Mouse (Mus musculus) CH12.LX (cell line): Measurements from ENCODE around the gene Mrpl54. TPM values are rescaled to one million over a fixed set of nuclear protein-coding genes. Genes with fewer than 3 reads are reported as not detected.

Experiments used
- DNase-seq: peaks from one replicate; pipeline ENCODE4 v3.0.0-alpha.2; 2013; ENCODE audit errors: extremely low read depth
- H3K27ac ChIP-seq: 2 replicates; pipeline ENCODE4 v1.5.1; 2012; ENCODE audit warnings: low read depth, mild to moderate bottlenecking, control low read depth, moderate library complexity; ENCODE audit not compliant: insufficient read depth
- H3K27me3 ChIP-seq: replicated peaks from 2 replicates; pipeline ENCODE3; 2012; ENCODE audit warnings: inconsistent platforms
- H3K36me3 ChIP-seq, 2 experiments: replicated peaks in 1 of 2; 2 replicates each; pipeline versions ENCODE3 to v1.6.1; 2012; ENCODE audit warnings: inconsistent platforms in 1 of 2, low read length in 1 of 2, mild to moderate bottlenecking in 1 of 2, mixed read lengths in 1 of 2, moderate library complexity in 1 of 2; ENCODE audit not compliant: control insufficient read depth in 1 of 2, insufficient read depth in 1 of 2
- H3K4me1 ChIP-seq, 2 experiments: 2 replicates each; pipeline ENCODE4 v1.6.1; 2012; ENCODE audit warnings: inconsistent platforms in 1 of 2, moderate library complexity in 1 of 2; ENCODE audit not compliant: insufficient read depth in 2 of 2, control insufficient read depth in 1 of 2
- H3K4me2 ChIP-seq: 2 replicates; pipeline ENCODE4 v1.6.1; 2012; ENCODE audit warnings: low read depth, mild to moderate bottlenecking, control low read depth; ENCODE audit not compliant: poor library complexity, insufficient read depth, severe bottlenecking
- H3K4me3 ChIP-seq, 3 experiments: fragments of 150-350 bp in 1 of 3; sonication (generic) in 1 of 3; replicated peaks in 1 of 3; 2 replicates each; pipeline versions ENCODE3 to v1.5.1; 2011 to 2012; ENCODE audit warnings: low read depth in 2 of 3, low read length in 2 of 3, mild to moderate bottlenecking in 2 of 3, moderate library complexity in 2 of 3, control low read depth in 1 of 3, improper control_type of control experiment in 1 of 3, inconsistent platforms in 1 of 3, mixed read lengths in 1 of 3; ENCODE audit not compliant: poor library complexity in 1 of 3
- H3K79me2 ChIP-seq: replicated peaks from 2 replicates; pipeline ENCODE4 v1.6.1; 2012; ENCODE audit warnings: mild to moderate bottlenecking, moderate library complexity; ENCODE audit not compliant: control insufficient read depth, poor library complexity, insufficient read depth, severe bottlenecking; ENCODE audit errors: extremely low read depth
- H3K9ac ChIP-seq: 2 replicates; pipeline ENCODE4 v1.6.1; 2012; ENCODE audit warnings: low read depth, mild to moderate bottlenecking, control low read depth, moderate library complexity; ENCODE audit not compliant: insufficient read depth
- H3K9me3 ChIP-seq: replicated peaks from 2 replicates; pipeline ENCODE3; 2012; ENCODE audit warnings: low read length, inconsistent platforms, mixed read lengths
- BHLHE40 ChIP-seq: IDR thresholded peaks from 2 replicates; pipeline ENCODE4 v1.6.1; 2011; ENCODE audit warnings: mild to moderate bottlenecking, low read depth, low read length, improper control_type of control experiment
- CHD1 ChIP-seq: IDR thresholded peaks from 2 replicates; pipeline ENCODE4 v1.6.1; 2012; ENCODE audit warnings: low read depth, low read length, improper control_type of control experiment, inconsistent platforms
- CHD2 ChIP-seq: IDR thresholded peaks from 2 replicates; pipeline ENCODE4 v1.6.1; 2011; ENCODE audit warnings: low read length, improper control_type of control experiment
- CTCF ChIP-seq, 2 experiments: IDR thresholded peaks in 1 of 2; conservative IDR thresholded peaks in 1 of 2; 2 replicates each; pipeline ENCODE4 v1.5.1; 2011 to 2012; ENCODE audit warnings: low read depth in 2 of 2, low read length in 2 of 2, improper control_type of control experiment in 1 of 2, inconsistent platforms in 1 of 2, mild to moderate bottlenecking in 1 of 2, moderate library complexity in 1 of 2
- E2F4 ChIP-seq: IDR thresholded peaks from 2 replicates; pipeline ENCODE4 v1.6.1; 2011; ENCODE audit warnings: low read depth, low read length, improper control_type of control experiment; ENCODE audit not compliant: insufficient replicate concordance
- ELF1 ChIP-seq: IDR thresholded peaks from 2 replicates; pipeline ENCODE4 v1.6.1; 2014; ENCODE audit warnings: low read depth, mild to moderate bottlenecking, inconsistent platforms, low read length, improper control_type of control experiment
- EP300 ChIP-seq: IDR thresholded peaks from 2 replicates; pipeline ENCODE4 v1.6.1; 2011; ENCODE audit warnings: low read length, improper control_type of control experiment
- ETS1 ChIP-seq: conservative IDR thresholded peaks from 2 replicates; pipeline ENCODE4 v1.6.1; 2012; ENCODE audit warnings: low read depth, mild to moderate bottlenecking, inconsistent platforms, low read length, improper control_type of control experiment, moderate library complexity
- GABPA ChIP-seq: IDR thresholded peaks from 2 replicates; pipeline ENCODE4 v1.6.1; 2012; ENCODE audit warnings: low read depth, low read length, improper control_type of control experiment, inconsistent platforms; ENCODE audit not compliant: insufficient replicate concordance
- HCFC1 ChIP-seq: IDR thresholded peaks from 2 replicates; pipeline ENCODE4 v1.6.1; 2012; ENCODE audit warnings: low read depth, mild to moderate bottlenecking, inconsistent platforms, low read length, improper control_type of control experiment
- IRF4 ChIP-seq: IDR thresholded peaks from 2 replicates; pipeline ENCODE4 v1.6.1; 2014; ENCODE audit warnings: low read depth, mild to moderate bottlenecking, inconsistent platforms, low read length, improper control_type of control experiment
- JUN ChIP-seq: IDR thresholded peaks from 2 replicates; pipeline ENCODE4 v1.6.1; 2011; ENCODE audit warnings: low read depth, mild to moderate bottlenecking, low read length, improper control_type of control experiment, moderate library complexity; ENCODE audit not compliant: insufficient read depth
- MAFK ChIP-seq: IDR thresholded peaks from 2 replicates; pipeline ENCODE4 v1.6.1; 2011; ENCODE audit warnings: low read length, improper control_type of control experiment; ENCODE audit not compliant: insufficient replicate concordance
- MAZ ChIP-seq: IDR thresholded peaks from 2 replicates; pipeline ENCODE4 v1.6.1; 2012; ENCODE audit warnings: low read depth, mild to moderate bottlenecking, inconsistent platforms, low read length, improper control_type of control experiment, moderate library complexity
- MXI1 ChIP-seq: IDR thresholded peaks from 2 replicates; pipeline ENCODE4 v1.6.1; 2011; ENCODE audit warnings: mild to moderate bottlenecking, low read depth, low read length, improper control_type of control experiment
- MYC ChIP-seq: IDR thresholded peaks from 2 replicates; pipeline ENCODE4 v1.6.1; 2011; ENCODE audit warnings: low read depth, mild to moderate bottlenecking, improper control_type of control experiment, low read length
- NELFE ChIP-seq: IDR thresholded peaks from 2 replicates; pipeline ENCODE4 v1.6.1; 2011; ENCODE audit warnings: low read depth, low read length, improper control_type of control experiment
- NRF1 ChIP-seq: IDR thresholded peaks from 2 replicates; pipeline ENCODE4 v1.6.1; 2014; ENCODE audit warnings: low read depth, mild to moderate bottlenecking, inconsistent platforms, low read length, improper control_type of control experiment, moderate library complexity
- POLR2AphosphoS2 ChIP-seq: IDR thresholded peaks from 2 replicates; pipeline ENCODE4 v1.6.1; 2011; ENCODE audit warnings: low read depth, low read length, improper control_type of control experiment
- RAD21 ChIP-seq: IDR thresholded peaks from 2 replicates; pipeline ENCODE4 v1.6.1; 2011; ENCODE audit warnings: low read depth, mild to moderate bottlenecking, low read length, improper control_type of control experiment, moderate library complexity
- SIN3A ChIP-seq: IDR thresholded peaks from 2 replicates; pipeline ENCODE4 v1.6.1; 2012; ENCODE audit warnings: low read length, improper control_type of control experiment, inconsistent platforms
- SMC3 ChIP-seq: IDR thresholded peaks from 2 replicates; pipeline ENCODE4 v1.6.1; 2011; ENCODE audit warnings: low read depth, low read length, improper control_type of control experiment
- TBP ChIP-seq: conservative IDR thresholded peaks from 2 replicates; pipeline ENCODE4 v1.6.1; 2011; ENCODE audit warnings: low read depth, low read length, improper control_type of control experiment
- TCF12 ChIP-seq: IDR thresholded peaks from 2 replicates; pipeline ENCODE4 v1.6.1; 2014; ENCODE audit warnings: low read depth, mild to moderate bottlenecking, inconsistent platforms, low read length, improper control_type of control experiment
- USF1 ChIP-seq: IDR thresholded peaks from 2 replicates; pipeline ENCODE4 v1.6.1; 2014; ENCODE audit warnings: low read depth, mild to moderate bottlenecking, inconsistent platforms, low read length, improper control_type of control experiment
- ZC3H11A ChIP-seq: IDR thresholded peaks from 2 replicates; pipeline ENCODE4 v1.6.1; 2012; ENCODE audit warnings: low read depth, mild to moderate bottlenecking, inconsistent platforms, low read length, improper control_type of control experiment
- ZNF384 ChIP-seq: IDR thresholded peaks from 2 replicates; pipeline ENCODE4 v1.6.1; 2012; ENCODE audit warnings: low read depth, low read length, improper control_type of control experiment, inconsistent platforms
- dilution Hi-C: fragments of 300-500 bp; cut with MboI; formaldehyde crosslinking; loops from 2 replicates; pipeline ENCODE4 v1.14.3; 2020; ENCODE audit warnings: low sequenced_read_pairs; ENCODE audit not compliant: extremely low pct_unique_long_range_greater_than_20kb, extremely low pct_ligation_motif_present
- in situ Hi-C: fragments of 300-500 bp; cut with MboI; formaldehyde crosslinking; loops from 3 replicates; pipeline ENCODE4 v1.14.3; 2019; ENCODE audit warnings: low sequenced_read_pairs, low pct_ligation_motif_present, low pct_unique_long_range_greater_than_20kb, mixed read lengths
- polyA plus RNA-seq: library from polyadenylated mRNA; unstranded; fragments of >175 nt; gene quantifications from 2 replicates; pipeline ENCODE4 v1.2.1, GENCODE M21; 2012; ENCODE audit warnings: low read depth; ENCODE audit not compliant: insufficient read length
- total RNA-seq, 2 experiments: library from RNA; depleted of rRNA; stranded (reverse); fragments of 300-350 nt in 1 of 2; fragments of >200 nt in 1 of 2; gene quantifications; 2 replicates each; pipeline ENCODE4 v1.2.3; 2012 to 2014

Gene Mrpl54
- total and polyA plus RNA-seq, 3 experiments = 104 to 167 (median 128) TPM

- dilution Hi-C loops (no loop called here), in situ Hi-C loops (loop anchor here (5.0 kb wide), 2 partner anchors 52 to 93 kb away; partner anchors contain the start of gene Gipc3)
- Histone ChIP-seq H3K4me1 (peaks cover 7 to 57% of the 10 kb centered on the region in 2 experiments), H3K4me3 (no peak overlapping the region), H3K27me3 (peaks cover 7% of the 10 kb centered on the region), H3K9ac (no peak overlapping the region), H3K9me3 (no peaks in the 10 kb centered on the region), H3K79me2 (peaks cover 16% of the 10 kb centered on the region), H3K36me3 (peaks cover 0 to 5% of the 10 kb centered on the region in 2 experiments), H3K4me2 (no peak overlapping the region), H3K27ac (no peak overlapping the region)
- TF ChIP-seq E2F4 = no peak
- no peak for TF ChIP-seq ZC3H11A
- no peak for TF ChIP-seq NRF1
- TF ChIP-seq MAFK = no peak
- no peak for TF ChIP-seq POLR2AphosphoS2
- no peak for TF ChIP-seq HCFC1
- no peak for TF ChIP-seq NELFE
- no peak for TF ChIP-seq MXI1
- TF ChIP-seq TCF12 = no peak
- TF ChIP-seq JUN = no peak
- TF ChIP-seq CHD1 = no peak
- no peak for TF ChIP-seq CHD2
- TF ChIP-seq ETS1 = no peak
- TF ChIP-seq GABPA = no peak
- TF ChIP-seq SIN3A = no peak
- TF ChIP-seq SMC3 = no peak
- TF ChIP-seq USF1 = no peak
- TF ChIP-seq IRF4 = no peak
- no peak for DNase-seq
Observed at GRCm38 (mm10) chr10:81289811-81290210, 23.1 kb upstream of the Mrpl54 start.

- Histone ChIP-seq H3K79me2 (peaks cover 10% of the 10 kb centered on the region), H3K36me3 (no peaks in the 10 kb centered on the region), H3K9ac (no peak overlapping the region), H3K4me1 (peaks cover 6 to 57% of the 10 kb centered on the region in 2 experiments), H3K27me3 (peaks cover 12% of the 10 kb centered on the region), H3K4me2 (no peak overlapping the region), H3K4me3 (no peak overlapping the region), H3K9me3 (no peaks in the 10 kb centered on the region), H3K27ac (no peak overlapping the region)
- in situ Hi-C loops = loop anchor here (5.0 kb wide), 1 partner anchor 92 kb away; no protein-coding TSS in a partner anchor
- DNase-seq = peak; percentile 78
- TF ChIP-seq CTCF (conservative IDR thresholded peaks at IDR 0.05 in 1 of 2, IDR thresholded peaks at IDR 0.05 in 1 of 2; ENCODE audit: low read depth in 2 of 2, low read length in 2 of 2) = peak; percentile 42 to 87; a peak in 3 of 4 replicates
- TF ChIP-seq SMC3 = peak; percentile 86
- TF ChIP-seq ELF1 = no peak
- TF ChIP-seq BHLHE40 = no peak
- peak; percentile 54 for TF ChIP-seq RAD21
- no peak for TF ChIP-seq GABPA
- no peak for TF ChIP-seq ZNF384
- TF ChIP-seq TBP = no peak
- no peak for TF ChIP-seq MAZ
- no peak for TF ChIP-seq MYC
- TF ChIP-seq ZC3H11A = no peak
- no peak for TF ChIP-seq EP300
- dilution Hi-C loops = no loop called here
Observed at GRCm38 (mm10) chr10:81289278-81289677, 22.5 kb upstream of the Mrpl54 start.
